Mouse (Mus musculus) megakaryocyte, embryonic 14.5 days (primary cell): ENCODE measurements around the gene Dnah3. TPM values are rescaled to one million over a fixed set of nuclear protein-coding genes. Genes with fewer than 3 reads are reported as not detected.
A peak's percentile ranks its signal among the peaks of the same experiment; 100 is the strongest.

Source experiments
- H3K27me3 ChIP-seq: replicated peaks from 2 replicates; pipeline ENCODE3; 2012; ENCODE audit warnings: inconsistent platforms
- H3K36me3 ChIP-seq: replicated peaks from 2 replicates; pipeline ENCODE3; 2012; ENCODE audit warnings: low read length, inconsistent platforms, mixed read lengths
- H3K4me1 ChIP-seq: 2 replicates; pipeline ENCODE4 v1.6.1; 2012; ENCODE audit warnings: inconsistent platforms
- H3K4me3 ChIP-seq: replicated peaks from 2 replicates; pipeline ENCODE3; 2012; ENCODE audit warnings: moderate library complexity, mild to moderate bottlenecking, inconsistent platforms
- H3K9me3 ChIP-seq: 2 replicates; pipeline ENCODE4 v1.6.1; 2012; ENCODE audit warnings: inconsistent platforms
- FLI1 ChIP-seq: IDR thresholded peaks from 2 replicates; pipeline ENCODE4 v1.6.1; 2012; ENCODE audit warnings: low read length, inconsistent platforms, mixed read lengths
- GATA1 ChIP-seq: IDR thresholded peaks from 3 replicates; pipeline ENCODE4 v1.6.1; 2012; ENCODE audit warnings: mixed read lengths, low read length, inconsistent platforms, borderline replicate concordance
- polyA plus RNA-seq: library from polyadenylated mRNA; stranded (reverse); fragments of >175 nt; gene quantifications from 2 replicates; pipeline ENCODE4 v1.2.3, GENCODE M21; 2012; ENCODE audit warnings: low replicate concordance; ENCODE audit not compliant: insufficient read depth

Gene Dnah3
- polyA plus RNA-seq, 1 experiment, result not detected

GRCm38 (mm10) chr7:120104975-120105374 lies 9.9 kb upstream of the Dnah3 start:
- Histone ChIP-seq H3K4me1 (peaks cover 30% of the 10 kb centered on the region), H3K9me3 (no peaks in the 10 kb centered on the region), H3K36me3 (peaks cover 52% of the 10 kb centered on the region), H3K4me3 (no peak overlapping the region), H3K27me3 (no peaks in the 10 kb centered on the region)
- TF ChIP-seq GATA1, result no peak
- no peak for TF ChIP-seq FLI1

- Histone ChIP-seq H3K4me1 (peaks cover 23% of the 10 kb centered on the region), H3K4me3 (peak overlapping the region; percentile 96), H3K36me3 (peaks cover 33% of the 10 kb centered on the region), H3K9me3 (no peaks in the 10 kb centered on the region), H3K27me3 (no peaks in the 10 kb centered on the region)
- TF ChIP-seq GATA1, result no peak
- TF ChIP-seq FLI1, result no peak
Measured at GRCm38 (mm10) chr7:120103019-120103567, 8.0 kb upstream of the Dnah3 start.

- Histone ChIP-seq H3K36me3 (peaks cover 26% of the 10 kb centered on the region), H3K4me1 (peaks cover 28% of the 10 kb centered on the region), H3K27me3 (no peaks in the 10 kb centered on the region), H3K4me3 (peak within 1 kb of the TSS; percentile 96), H3K9me3 (no peaks in the 10 kb centered on the region)
- TF ChIP-seq GATA1 (no peak), FLI1 (no peak)
Measured at GRCm38 (mm10) chr7:120102164-120102972, 7.3 kb upstream of the Dnah3 start, which contains the start of gene Tmem159. Gene Tmem159 (plus strand): TSS chr7:120102353.

- H3K36me3 ChIP-seq, result no peaks in the 10 kb centered on the region
- H3K4me1 ChIP-seq, result peaks cover 26% of the 10 kb centered on the region
- H3K4me3 ChIP-seq, result peak overlapping the region; percentile 83
- peaks cover 6% of the 10 kb centered on the region for H3K27me3 ChIP-seq
- TF ChIP-seq FLI1 (no peak), GATA1 (no peak)
- H3K9me3 ChIP-seq, result no peaks in the 10 kb centered on the region
Measured at GRCm38 (mm10) chr7:120098403-120098802, 3.3 kb upstream of the Dnah3 start.

- TF ChIP-seq FLI1 (no peak), GATA1 (no peak)
- Histone ChIP-seq H3K4me3 (peak overlapping the region; percentile 83), H3K9me3 (no peaks in the 10 kb centered on the region), H3K4me1 (peaks cover 21% of the 10 kb centered on the region), H3K36me3 (no peaks in the 10 kb centered on the region), H3K27me3 (peaks cover 9% of the 10 kb centered on the region)
Measured at GRCm38 (mm10) chr7:120097845-120098244, 2.8 kb upstream of the Dnah3 start.

- H3K9me3 ChIP-seq, result no peaks in the 10 kb centered on the region
- H3K27me3 ChIP-seq, result peaks cover 9% of the 10 kb centered on the region
- TF ChIP-seq GATA1 (no peak), FLI1 (no peak)
- no peak overlapping the region for H3K4me3 ChIP-seq
- peaks cover 6% of the 10 kb centered on the region; the same call in 1 of the 2 replicates for H3K4me1 ChIP-seq
- no peaks in the 10 kb centered on the region for H3K36me3 ChIP-seq
Measured at GRCm38 (mm10) chr7:120094216-120094615, 864 bp downstream of the Dnah3 start.

- Histone ChIP-seq H3K4me1 (peaks cover 5% of the 10 kb centered on the region; the same call in 1 of the 2 replicates), H3K36me3 (no peaks in the 10 kb centered on the region), H3K9me3 (no peaks in the 10 kb centered on the region), H3K27me3 (peaks cover 9% of the 10 kb centered on the region), H3K4me3 (no peak overlapping the region)
- TF ChIP-seq GATA1, result no peak
- no peak for TF ChIP-seq FLI1
Measured at GRCm38 (mm10) chr7:120093033-120093432, 2.0 kb downstream of the Dnah3 start.

- peaks cover 12% of the 10 kb centered on the region for H3K9me3 ChIP-seq
- no peak overlapping the region for H3K4me3 ChIP-seq
- H3K4me1 ChIP-seq, result no peaks in the 10 kb centered on the region
- TF ChIP-seq FLI1, result no peak
- H3K27me3 ChIP-seq, result no peaks in the 10 kb centered on the region
- no peaks in the 10 kb centered on the region for H3K36me3 ChIP-seq
Measured at GRCm38 (mm10) chr7:120080177-120080576, 14.9 kb downstream of the Dnah3 start.

- H3K9me3 ChIP-seq, result 0 out of 2 replicates have a peak, but pooled peaks cover 9% of the 10 kb centered on the region
- TF ChIP-seq FLI1 (no peak), GATA1 (no peak)
- no peaks in the 10 kb centered on the region for H3K27me3 ChIP-seq
Measured at GRCm38 (mm10) chr7:120069164-120069563, 25.9 kb downstream of the Dnah3 start.

GRCm38 (mm10) chr7:120068114-120068513 lies 27.0 kb downstream of the Dnah3 start:
- no peak overlapping the region for H3K4me3 ChIP-seq
- no peaks in the 10 kb centered on the region for H3K36me3 ChIP-seq
- no peaks in the 10 kb centered on the region for H3K27me3 ChIP-seq
- TF ChIP-seq FLI1, result no peak
- no peak for TF ChIP-seq GATA1
- 0 out of 2 replicates have a peak, but pooled peaks cover 9% of the 10 kb centered on the region for H3K9me3 ChIP-seq
- no peaks in the 10 kb centered on the region for H3K4me1 ChIP-seq

More at GRCm38 (mm10) chr7:120069164-120069563, 25.9 kb downstream of the Dnah3 start:
- Histone ChIP-seq H3K36me3 (no peaks in the 10 kb centered on the region), H3K4me1 (no peaks in the 10 kb centered on the region), H3K4me3 (no peak overlapping the region)
